Mouse (Mus musculus): ENCODE measurements at regions not wholly inside any gene's neighbourhood (a gene's known extent, or its start where the extent isn't known, plus 50 kb on each side); places are given as distances from the start of the nearest gene placed in this dataset.

- TF ChIP-seq CTCF (IDR thresholded peaks at IDR 0.05; ENCODE audit: low read depth, low read length) (no peak), POLR2A (IDR thresholded peaks at IDR 0.05; ENCODE audit: borderline replicate concordance, low read depth, low read length) (no peak)
- H3K27ac ChIP-seq (ENCODE audit: insufficient read depth, low read depth, low read length), result no peak overlapping the region
- no peak overlapping the region for H3K4me3 ChIP-seq (ENCODE audit: insufficient read depth, low read length)
- no peaks in the 10 kb centered on the region for H3K4me1 ChIP-seq (ENCODE audit: control insufficient read depth, insufficient read depth, low read length)
Observed at GRCm38 (mm10) chr16:39234290-39234689, 341.8 kb downstream of the Igsf11 start.

DNA sequence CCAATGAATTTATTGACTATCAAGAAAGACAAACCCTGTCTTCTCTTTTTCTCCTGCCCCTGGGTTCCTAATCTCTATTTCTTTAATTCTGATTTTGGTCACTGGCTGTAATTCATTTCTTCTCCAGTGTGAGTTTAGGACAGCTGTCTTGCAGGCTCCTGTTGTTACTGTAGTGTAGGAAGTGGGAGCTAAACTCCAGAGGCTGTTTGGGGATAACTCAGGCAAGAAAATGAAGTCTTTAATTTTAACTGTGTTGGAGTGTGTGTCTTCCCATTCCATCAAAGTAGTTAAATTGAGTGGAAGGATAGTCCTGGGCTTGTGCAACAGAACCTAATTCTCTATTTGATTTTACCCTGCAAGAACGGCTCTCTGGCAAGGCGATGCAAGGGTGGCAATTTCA lies 381.0 kb downstream of the Igsf11 start:
- no peak overlapping the region for H3K27ac ChIP-seq (ENCODE audit: insufficient read depth, low read depth, low read length)
- H3K4me1 ChIP-seq (ENCODE audit: control insufficient read depth, insufficient read depth, low read length), result no peaks in the 10 kb centered on the region

DNA sequence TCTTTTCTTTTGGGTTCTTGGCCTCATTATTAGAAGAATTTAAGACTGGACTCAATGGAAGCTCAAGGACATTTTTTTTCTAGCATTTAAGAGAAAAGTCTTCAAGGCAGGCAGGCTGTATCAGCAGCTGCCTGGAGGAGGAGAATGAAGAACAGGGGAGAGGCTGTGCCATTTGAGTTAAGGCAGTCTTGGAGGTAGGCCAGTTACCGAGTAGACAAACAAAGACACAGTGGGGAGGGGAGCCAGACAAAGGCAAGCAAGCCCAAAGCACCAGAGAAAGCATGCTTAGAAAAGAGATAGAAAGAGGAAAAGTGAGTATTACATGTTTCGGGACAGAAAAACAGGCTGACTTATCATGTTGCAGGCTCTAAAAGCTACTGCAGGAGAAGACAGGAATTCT lies 392.0 kb downstream of the Igsf11 start:
- TF ChIP-seq CTCF (IDR thresholded peaks at IDR 0.05; ENCODE audit: low read depth, low read length) (no peak), POLR2A (IDR thresholded peaks at IDR 0.05; ENCODE audit: borderline replicate concordance, low read depth, low read length) (no peak)

More for the DNA sequence above, 381.0 kb downstream of the Igsf11 start:
- no peak overlapping the region for H3K4me3 ChIP-seq (ENCODE audit: insufficient read depth, low read length)
- no peak for TF ChIP-seq CTCF (IDR thresholded peaks at IDR 0.05; ENCODE audit: low read depth, low read length)
- no peak for TF ChIP-seq POLR2A (IDR thresholded peaks at IDR 0.05; ENCODE audit: borderline replicate concordance, low read depth, low read length)

DNA sequence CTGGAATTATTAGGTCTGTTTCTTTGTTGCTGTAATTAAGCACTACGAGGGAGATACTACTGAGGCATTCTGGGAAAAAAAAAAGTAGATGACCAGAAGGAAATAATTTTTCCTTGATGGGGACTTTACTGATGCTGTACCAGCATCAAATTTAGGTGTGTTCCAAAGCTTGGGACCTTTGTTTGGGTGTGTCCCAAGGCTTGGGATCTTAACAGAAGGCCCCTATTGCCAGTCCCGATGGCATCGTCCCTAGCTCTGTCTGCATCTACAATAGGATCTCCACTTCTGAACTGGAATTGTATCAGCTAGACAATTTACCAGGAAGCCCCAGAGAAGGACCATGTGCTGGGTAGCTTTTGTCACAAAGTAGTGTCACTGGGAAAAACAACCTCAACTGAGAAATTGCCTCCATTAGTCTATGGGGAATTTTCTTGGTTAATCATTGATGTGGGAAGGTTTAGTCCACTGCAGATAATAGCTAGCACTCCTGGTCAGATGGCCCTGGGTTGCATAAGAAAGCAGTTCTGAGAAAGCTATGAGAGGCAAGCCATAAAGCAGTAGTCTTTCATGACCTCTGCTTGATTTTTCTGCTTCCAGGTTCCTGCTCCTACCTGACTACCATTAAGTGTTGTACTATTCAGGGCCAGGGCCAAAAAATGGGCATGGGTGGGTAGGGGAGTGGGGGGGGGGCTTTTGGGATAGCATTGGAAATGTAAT lies 392.7 kb downstream of the Igsf11 start:
- Histone ChIP-seq H3K4me1 (ENCODE audit: control insufficient read depth, insufficient read depth, low read length) (no peaks in the 10 kb centered on the region), H3K4me3 (ENCODE audit: insufficient read depth, low read length) (no peak overlapping the region), H3K27ac (ENCODE audit: insufficient read depth, low read depth, low read length) (no peak overlapping the region)
- no peak for TF ChIP-seq POLR2A (IDR thresholded peaks at IDR 0.05; ENCODE audit: borderline replicate concordance, low read depth, low read length)
- TF ChIP-seq CTCF (IDR thresholded peaks at IDR 0.05; ENCODE audit: low read depth, low read length), result no peak

More for the DNA sequence above, 392.0 kb downstream of the Igsf11 start:
- no peak overlapping the region for H3K27ac ChIP-seq (ENCODE audit: insufficient read depth, low read depth, low read length)
- no peaks in the 10 kb centered on the region for H3K4me1 ChIP-seq (ENCODE audit: control insufficient read depth, insufficient read depth, low read length)
- H3K4me3 ChIP-seq (ENCODE audit: insufficient read depth, low read length), result no peak overlapping the region

DNA sequence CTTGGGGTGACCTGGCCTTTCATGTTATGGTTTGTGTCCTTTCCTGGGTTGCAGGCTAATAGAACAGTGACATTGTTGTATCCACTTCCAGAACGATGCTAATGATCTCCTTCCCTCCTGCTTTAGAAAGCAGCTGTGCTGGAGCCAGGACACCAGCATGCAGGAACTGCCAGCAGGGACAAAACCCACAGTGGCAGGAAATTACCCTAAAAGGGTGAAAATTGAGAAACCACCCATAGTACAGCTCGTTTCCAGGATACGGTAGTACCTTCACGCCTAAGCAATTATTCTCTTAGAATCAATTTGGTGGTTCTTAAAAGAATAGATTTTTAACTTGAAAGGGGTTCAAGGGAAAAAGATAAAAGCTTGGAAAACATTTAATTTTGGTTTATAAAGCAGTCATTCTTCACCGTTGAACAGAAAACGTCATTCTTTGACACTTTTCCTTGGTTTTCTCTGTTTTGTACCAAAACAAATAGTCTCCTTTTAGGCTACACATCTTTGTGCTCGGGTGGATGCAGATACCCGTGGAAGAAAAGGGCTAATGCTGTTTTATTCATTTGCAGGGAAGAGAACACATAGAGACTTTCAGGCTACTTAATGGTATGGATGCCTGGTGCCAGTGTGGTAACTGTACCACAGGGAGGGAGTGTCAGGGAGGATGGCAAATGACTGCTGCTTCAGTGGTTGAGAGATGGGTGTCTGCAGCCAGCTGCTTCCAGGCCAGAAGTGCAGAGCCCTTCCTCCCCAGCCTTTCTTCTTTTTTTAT lies 394.5 kb downstream of the Igsf11 start:
- Histone ChIP-seq H3K27ac (ENCODE audit: insufficient read depth, low read depth, low read length) (no peak overlapping the region), H3K4me3 (ENCODE audit: insufficient read depth, low read length) (no peak overlapping the region), H3K4me1 (ENCODE audit: control insufficient read depth, insufficient read depth, low read length) (no peaks in the 10 kb centered on the region)
- TF ChIP-seq CTCF (IDR thresholded peaks at IDR 0.05; ENCODE audit: low read depth, low read length) (no peak), POLR2A (IDR thresholded peaks at IDR 0.05; ENCODE audit: borderline replicate concordance, low read depth, low read length) (no peak)

DNA sequence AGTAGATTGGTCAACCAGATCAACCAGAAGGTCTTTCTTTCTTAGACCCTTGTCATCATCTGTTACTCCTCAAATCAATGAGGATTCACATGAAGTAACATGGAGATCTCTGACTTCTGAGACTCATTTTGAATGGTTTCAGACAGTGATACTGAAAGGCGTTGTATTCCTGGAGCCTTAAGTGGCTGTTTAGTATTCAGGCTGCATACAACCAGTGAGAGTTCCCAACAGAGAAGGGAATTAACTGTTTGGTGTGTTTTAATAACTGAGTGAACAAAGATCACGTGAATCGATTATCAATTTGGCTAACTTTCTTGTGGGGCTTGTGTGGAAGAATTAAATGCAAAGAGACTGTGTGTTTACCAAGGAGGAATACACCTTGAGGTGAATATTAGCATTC lies 406.4 kb downstream of the Igsf11 start:
- no peak overlapping the region for H3K4me3 ChIP-seq (ENCODE audit: insufficient read depth, low read length)
- TF ChIP-seq CTCF (IDR thresholded peaks at IDR 0.05; ENCODE audit: low read depth, low read length), result no peak
- no peak for TF ChIP-seq POLR2A (IDR thresholded peaks at IDR 0.05; ENCODE audit: borderline replicate concordance, low read depth, low read length)

GRCm38 (mm10) chr16:39302902-39303361 lies 410.5 kb downstream of the Igsf11 start:
- no peak overlapping the region for H3K4me3 ChIP-seq (ENCODE audit: insufficient read depth, low read length)
- H3K27ac ChIP-seq (ENCODE audit: insufficient read depth, low read depth, low read length), result no peak overlapping the region
- H3K4me1 ChIP-seq (ENCODE audit: control insufficient read depth, insufficient read depth, low read length), result no peaks in the 10 kb centered on the region
- TF ChIP-seq POLR2A (IDR thresholded peaks at IDR 0.05; ENCODE audit: borderline replicate concordance, low read depth, low read length), result no peak
- no peak for TF ChIP-seq CTCF (IDR thresholded peaks at IDR 0.05; ENCODE audit: low read depth, low read length)

More for the DNA sequence above, 406.4 kb downstream of the Igsf11 start:
- Histone ChIP-seq H3K27ac (ENCODE audit: insufficient read depth, low read depth, low read length) (no peak overlapping the region), H3K4me1 (ENCODE audit: control insufficient read depth, insufficient read depth, low read length) (no peaks in the 10 kb centered on the region)

GRCm38 (mm10) chr16:39303371-39303770 lies 410.9 kb downstream of the Igsf11 start:
- Histone ChIP-seq H3K4me3 (ENCODE audit: insufficient read depth, low read length) (no peak overlapping the region), H3K27ac (ENCODE audit: insufficient read depth, low read depth, low read length) (no peak overlapping the region), H3K4me1 (ENCODE audit: control insufficient read depth, insufficient read depth, low read length) (no peaks in the 10 kb centered on the region)
- TF ChIP-seq POLR2A (IDR thresholded peaks at IDR 0.05; ENCODE audit: borderline replicate concordance, low read depth, low read length) (no peak), CTCF (IDR thresholded peaks at IDR 0.05; ENCODE audit: low read depth, low read length) (no peak)

- H3K4me1 ChIP-seq (ENCODE audit: control insufficient read depth, insufficient read depth, low read length), result no peaks in the 10 kb centered on the region
- TF ChIP-seq CTCF (IDR thresholded peaks at IDR 0.05; ENCODE audit: low read depth, low read length), result no peak
- TF ChIP-seq POLR2A (IDR thresholded peaks at IDR 0.05; ENCODE audit: borderline replicate concordance, low read depth, low read length), result no peak
- no peak overlapping the region for H3K4me3 ChIP-seq (ENCODE audit: insufficient read depth, low read length)
- no peak overlapping the region for H3K27ac ChIP-seq (ENCODE audit: insufficient read depth, low read depth, low read length)
Observed at GRCm38 (mm10) chr16:39307951-39308350, 415.5 kb downstream of the Igsf11 start.

All from bone marrow macrophage, adult 2 months (primary cell).